Mouse (Mus musculus) hindbrain, embryonic 15.5 days (tissue): ENCODE results near the gene Serpinb9. TPM values are rescaled to one million over a fixed set of nuclear protein-coding genes. Genes with fewer than 3 reads are reported as not detected.

Experiments used
- ATAC-seq: fragments of 200-750 bp; cut with Nextera tagmentation; 2 replicates; pipeline ENCODE4 v1.8.0; 2017; ENCODE audit warnings: low read depth, moderate number of reproducible peaks, moderate TSS enrichment; ENCODE audit not compliant: low FRiP score
- H3K27ac ChIP-seq: fragments of 300-500 bp; sonication (generic); replicated peaks from 2 replicates; pipeline ENCODE4 v1.5.1; 2015; ENCODE audit warnings: mild to moderate bottlenecking, inconsistent platforms
- H3K27me3 ChIP-seq: fragments of 300-500 bp; sonication (generic); 2 replicates; pipeline ENCODE4 v1.6.1; 2015; ENCODE audit warnings: control low read depth, inconsistent platforms
- H3K36me3 ChIP-seq: fragments of 300-500 bp; sonication (generic); 2 replicates; pipeline ENCODE4 v1.6.1; 2015; ENCODE audit warnings: control low read depth, inconsistent platforms
- H3K4me1 ChIP-seq: fragments of 300-500 bp; sonication (generic); replicated peaks from 2 replicates; pipeline ENCODE4 v1.6.1; 2015; ENCODE audit warnings: control low read depth, inconsistent platforms
- H3K4me2 ChIP-seq: fragments of 300-500 bp; sonication (generic); 2 replicates; pipeline ENCODE4 v1.6.1; 2015; ENCODE audit warnings: moderate library complexity, mild to moderate bottlenecking, inconsistent platforms
- H3K4me3 ChIP-seq: fragments of 300-500 bp; sonication (generic); 2 replicates; pipeline ENCODE4 v1.5.1; 2015; ENCODE audit warnings: mild to moderate bottlenecking, inconsistent platforms
- H3K9ac ChIP-seq: fragments of 300-500 bp; sonication (generic); 2 replicates; pipeline ENCODE4 v1.6.1; 2015; ENCODE audit warnings: inconsistent platforms
- H3K9me3 ChIP-seq: fragments of 300-500 bp; sonication (generic); 2 replicates; pipeline ENCODE4 v1.6.1; 2016; ENCODE audit warnings: control low read depth, inconsistent platforms
- WGBS: fragments of 180-500 bp; shearing (Covaris S2); methylation state at CpG from one replicate; pipeline ENCODE4 v1.1.7; 2015; 5-methylcytosine and 5-hydroxymethylcytosine counted together
- polyA plus RNA-seq: library from polyadenylated mRNA; unstranded; fragments of >200 nt; fragmentation: Nextera tagmentation; extraction: Ambion mirVana; gene quantifications from 2 replicates; pipeline ENCODE4 v1.2.1, GENCODE M21; 2015

The Serpinb9 gene
- polyA plus RNA-seq, 1 experiment from 2014 or later, result 1.8 TPM

- H3K4me2 ChIP-seq, result no peak overlapping the region
- no peak overlapping the region for H3K9ac ChIP-seq
- no peaks in the 10 kb centered on the region for H3K36me3 ChIP-seq
- H3K27ac ChIP-seq, result no peak overlapping the region
- no peak for ATAC-seq
- H3K4me3 ChIP-seq, result no peak overlapping the region
- 90% methylated on average over 2 of the region's 2 CpGs for WGBS
- H3K4me1 ChIP-seq, result no peaks in the 10 kb centered on the region
- H3K9me3 ChIP-seq, result no peaks in the 10 kb centered on the region
- no peaks in the 10 kb centered on the region for H3K27me3 ChIP-seq
Observed at GRCm38 (mm10) chr13:33047234-33047633, 44.2 kb downstream of the Serpinb9 start.

GRCm38 (mm10) chr13:33048187-33048586, 45.1 kb downstream of the Serpinb9 start:
- ATAC-seq, result no peak
- WGBS, result 85% methylated on average over 4 of the region's 4 CpGs

GRCm38 (mm10) chr13:33051697-33052096, 48.6 kb downstream of the Serpinb9 start:
- WGBS, result 75% methylated on average over 3 of the region's 3 CpGs
- no peak overlapping the region for H3K27ac ChIP-seq

More at GRCm38 (mm10) chr13:33048187-33048586, 45.1 kb downstream of the Serpinb9 start:
- Histone ChIP-seq H3K27ac (no peak overlapping the region), H3K4me2 (no peak overlapping the region), H3K4me3 (no peak overlapping the region), H3K9me3 (no peaks in the 10 kb centered on the region), H3K27me3 (no peaks in the 10 kb centered on the region), H3K4me1 (no peaks in the 10 kb centered on the region), H3K9ac (no peak overlapping the region), H3K36me3 (no peaks in the 10 kb centered on the region)

GRCm38 (mm10) chr13:33063048-33063447, 60.0 kb downstream of the Serpinb9 start:
- 63% methylated on average over 1 of the region's 1 CpGs for WGBS
- Histone ChIP-seq H3K27ac (no peak overlapping the region), H3K9me3 (no peaks in the 10 kb centered on the region), H3K4me3 (no peak overlapping the region), H3K4me2 (no peak overlapping the region), H3K27me3 (no peaks in the 10 kb centered on the region), H3K4me1 (no peaks in the 10 kb centered on the region), H3K36me3 (no peaks in the 10 kb centered on the region), H3K9ac (no peak overlapping the region)
- no peak for ATAC-seq

More at GRCm38 (mm10) chr13:33051697-33052096, 48.6 kb downstream of the Serpinb9 start:
- Histone ChIP-seq H3K9me3 (no peaks in the 10 kb centered on the region), H3K4me2 (no peak overlapping the region), H3K4me1 (no peaks in the 10 kb centered on the region), H3K27me3 (no peaks in the 10 kb centered on the region), H3K36me3 (no peaks in the 10 kb centered on the region), H3K4me3 (no peak overlapping the region), H3K9ac (no peak overlapping the region)
- ATAC-seq, result no peak

Other genes with a start within 250 kb of the Serpinb9 start
- gene Mylk4, start 219.3 kb upstream of the Serpinb9 start, polyA plus RNA-seq, result 0.06 and 0.26 TPM in 2 replicates
- gene Wrnip1, start 201.2 kb upstream of the Serpinb9 start, polyA plus RNA-seq, result 41.9 and 44.1 TPM in 2 replicates
- gene D930007J09Rik, start 200.4 kb upstream of the Serpinb9 start, polyA plus RNA-seq, result not detected in 2 replicates
- gene Serpinb1a, start 152.1 kb upstream of the Serpinb9 start, polyA plus RNA-seq, result 1.7 and 5.8 TPM in 2 replicates
- gene Serpinb1c, start 105.0 kb upstream of the Serpinb9 start, polyA plus RNA-seq, result 0.17 TPM in 1 of 2 replicates, not detected in the other
- gene Serpinb6b, start 38.0 kb upstream of the Serpinb9 start, polyA plus RNA-seq, result 2.0 and 2.6 TPM in 2 replicates
- 0.45 and 0.57 TPM in 2 replicates for gene Serpinb9b, start 24.2 kb downstream of the Serpinb9 start, polyA plus RNA-seq
- 20.4 and 25.1 TPM in 2 replicates for gene Serpinb1b, start 75.3 kb downstream of the Serpinb9 start, polyA plus RNA-seq
- not detected in 2 replicates for gene Serpinb9c, start 156.5 kb downstream of the Serpinb9 start, polyA plus RNA-seq
- gene Serpinb9d, start 189.7 kb downstream of the Serpinb9 start, polyA plus RNA-seq, result not detected in 2 replicates
- not detected in 2 replicates for gene Serpinb9e, start 246.4 kb downstream of the Serpinb9 start, polyA plus RNA-seq